Mouse (Mus musculus) lung, adult 2 months (tissue): ENCODE data around the gene Cdcp1.

Experiments
- CTCF ChIP-seq: fragments of 200-500 bp; IDR thresholded peaks from 2 replicates; pipeline ENCODE4 v1.5.1; 2011; ENCODE audit warnings: mild to moderate bottlenecking, low read length, control low read depth; ENCODE audit not compliant: insufficient read depth
- POLR2A ChIP-seq: fragments of 200-500 bp; IDR thresholded peaks from 2 replicates; pipeline ENCODE4 v1.6.1; 2011; ENCODE audit warnings: low read depth, mild to moderate bottlenecking, control low read depth, low read length, borderline replicate concordance; ENCODE audit errors: extremely low read depth

DNA sequence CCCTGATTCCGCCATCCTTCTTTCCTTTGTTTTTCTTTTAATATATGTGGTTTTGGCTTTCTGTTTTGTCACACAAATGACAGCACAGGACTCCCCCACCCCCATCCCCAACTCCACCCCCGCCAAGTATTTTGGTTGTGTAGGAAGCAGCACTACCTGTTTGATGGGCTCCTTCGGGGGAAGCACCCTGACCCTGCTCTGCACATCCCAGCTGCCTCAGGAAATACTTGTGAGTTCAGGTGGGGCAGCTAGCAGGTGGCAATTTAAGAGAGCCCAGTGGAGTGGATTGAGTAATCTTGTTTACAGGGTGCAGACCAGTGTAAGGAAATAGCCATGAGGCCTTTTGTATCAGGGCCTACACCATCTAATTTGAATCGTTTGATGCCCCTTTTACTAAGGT lies 14.0 kb upstream of the Cdcp1 start:
- TF ChIP-seq CTCF (no peak), POLR2A (no peak)
